Mouse (Mus musculus): ENCODE data around the gene Fscn3.

DNA sequence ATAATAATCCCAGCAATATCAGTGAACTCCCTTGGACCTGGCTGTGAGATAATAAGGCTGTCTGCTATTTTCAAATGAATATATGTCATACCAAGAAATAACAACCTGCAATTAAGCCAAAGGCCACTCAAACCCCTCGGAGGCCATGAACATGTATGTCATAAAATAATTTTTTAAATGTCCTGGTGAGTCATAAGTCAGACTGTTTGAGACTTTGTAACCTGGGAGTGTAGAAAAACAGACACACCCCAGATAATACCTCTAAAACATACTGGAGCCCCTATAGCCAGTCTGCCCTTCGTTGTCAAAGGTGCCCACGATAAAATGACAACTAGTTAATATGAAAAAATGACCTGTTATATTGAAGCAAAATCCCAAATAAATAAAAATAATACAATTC is 38.6 kb upstream of the Fscn3 start:
- TF ChIP-seq CTCF (IDR thresholded peaks at IDR 0.05; ENCODE audit: low read depth) (no peak), EP300 (optimal IDR thresholded peaks at IDR 0.05) (no peak)

Measured in stomach, postnatal 0 days (tissue).